17 mouse cellular contexts compared by ENCODE assay signal in genomic region chr5:38568652-38569051, GRCm38 (mm10).
"Had no signal": no experiment of that assay in that cellular context is flagged by ENCODE, and none has a peak within 500 bp of the region (broad histone marks: within the 10 kb centered on the region; RNA-seq: fewer than 3 reads in every experiment).

No protein-coding gene starts in this region.

- H3K4me1 ChIP-seq: neural tube, embryonic 12.5 days; neural tube, embryonic 13.5 days; neural tube, embryonic 15.5 days; stomach, embryonic 15.5 days had no signal

- H3K9me3 ChIP-seq: neural tube, embryonic 12.5 days; neural tube, embryonic 13.5 days; neural tube, embryonic 15.5 days; stomach, embryonic 15.5 days had no signal

- H3K9ac ChIP-seq: neural tube, embryonic 12.5 days; neural tube, embryonic 13.5 days; neural tube, embryonic 15.5 days; stomach, embryonic 15.5 days had no signal

- H3K4me3 ChIP-seq: neural tube, embryonic 12.5 days; neural tube, embryonic 13.5 days; neural tube, embryonic 15.5 days; stomach, embryonic 15.5 days had no signal

- H3K27me3 ChIP-seq: neural tube, embryonic 12.5 days; neural tube, embryonic 13.5 days; neural tube, embryonic 15.5 days; stomach, embryonic 15.5 days had no signal

- H3K27ac ChIP-seq: neural tube, embryonic 12.5 days; neural tube, embryonic 13.5 days; neural tube, embryonic 15.5 days; stomach, embryonic 15.5 days; stomach, postnatal 0 days had no signal

- DNase-seq: retina, postnatal 1 day; right cerebral cortex, adult 18-20 months; right cerebral cortex, postnatal 14 days; right cerebral cortex, postnatal 25 days; right cerebral cortex, postnatal 4 days; spleen, adult 18-20 months; thymus, adult 18-20 months; thymus, adult 2 months; thymus, postnatal 14 days; thymus, postnatal 25 days; thymus, postnatal 36 days; thymus, postnatal 4 days had no signal

- H3K36me3 ChIP-seq: neural tube, embryonic 12.5 days; neural tube, embryonic 13.5 days; neural tube, embryonic 15.5 days; stomach, embryonic 15.5 days had no signal

- H3K4me2 ChIP-seq: neural tube, embryonic 12.5 days; neural tube, embryonic 13.5 days; neural tube, embryonic 15.5 days; stomach, embryonic 15.5 days had no signal
